Mouse (Mus musculus) adrenal gland, adult (tissue): Measurements from ENCODE around the gene Rit1.
"Not testable (repeated sequence)": the region's sequence is repeated elsewhere in the genome, so short reads cannot be mapped to it uniquely, and the experiment has no call there.

ENCODE experiments used
- DNase-seq, 2 experiments: peaks; one replicate each; pipeline ENCODE4 v3.0.0; 2022 to 2023; ENCODE audit warnings: low spot score in 1 of 2; ENCODE audit not compliant: inconsistent age in 2 of 2

The Rit1 gene

GRCm38 (mm10) chr3:88716399-88717197 is at the start of gene Rit1:
Gene Rit1 (plus strand): TSS chr3:88716838.
- DNase-seq: peak; percentile 88 to 95

GRCm38 (mm10) chr3:88677399-88677798 is 39.2 kb upstream of the Rit1 start:
- peak; percentile 64 to 91 for DNase-seq

GRCm38 (mm10) chr3:88683814-88684213 is 32.8 kb upstream of the Rit1 start:
- no peak for DNase-seq

- DNase-seq: peak in 1 of 2 experiments; percentile 27
Observed at GRCm38 (mm10) chr3:88684236-88684979, 32.2 kb upstream of the Rit1 start.

- DNase-seq: peak; percentile 98 to 99
Observed at GRCm38 (mm10) chr3:88684980-88685941, 31.4 kb upstream of the Rit1 start, which contains the start of gene Khdc4. Gene Khdc4 (plus strand): TSS chr3:88685803.

GRCm38 (mm10) chr3:88685958-88686451 is 30.6 kb upstream of the Rit1 start:
- DNase-seq: no peak

GRCm38 (mm10) chr3:88686734-88687611 is 29.7 kb upstream of the Rit1 start:
- peak; percentile 28 to 64 for DNase-seq

GRCm38 (mm10) chr3:88689079-88689478 is 27.6 kb upstream of the Rit1 start:
- DNase-seq: no peak

GRCm38 (mm10) chr3:88695545-88695944 is 21.1 kb upstream of the Rit1 start:
- no peak for DNase-seq

GRCm38 (mm10) chr3:88698051-88698450 is 18.6 kb upstream of the Rit1 start:
- no peak for DNase-seq

- DNase-seq: no peak
Observed at GRCm38 (mm10) chr3:88698834-88699233, 17.8 kb upstream of the Rit1 start.

- no peak for DNase-seq
Observed at GRCm38 (mm10) chr3:88700247-88700646, 16.4 kb upstream of the Rit1 start.

GRCm38 (mm10) chr3:88701222-88701621 is 15.4 kb upstream of the Rit1 start:
- DNase-seq: no peak

GRCm38 (mm10) chr3:88713709-88714108 is 2.9 kb upstream of the Rit1 start:
- DNase-seq: no peak

GRCm38 (mm10) chr3:88714725-88715124 is 1.9 kb upstream of the Rit1 start:
- DNase-seq: no peak

GRCm38 (mm10) chr3:88715716-88716115 is 922 bp upstream of the Rit1 start:
- not testable (repeated sequence) for DNase-seq

GRCm38 (mm10) chr3:88717198-88717798 is 660 bp downstream of the Rit1 start:
- DNase-seq: peak in 1 of 2 experiments; percentile 37

GRCm38 (mm10) chr3:88717831-88718230 is 1.2 kb downstream of the Rit1 start:
- peak in 1 of 2 experiments; percentile 70 for DNase-seq

- peak; percentile 47 to 86 for DNase-seq
Observed at GRCm38 (mm10) chr3:88719098-88719497, 2.5 kb downstream of the Rit1 start.
